Mouse (Mus musculus) kidney, adult 2 months (tissue): Measurements from ENCODE around the gene Clec4n.

ENCODE experiments used
- CTCF ChIP-seq: fragments of 200-500 bp; conservative IDR thresholded peaks from 2 replicates; pipeline ENCODE4 v1.5.1; 2011; ENCODE audit warnings: low read depth, mild to moderate bottlenecking, control low read depth, low read length, moderate library complexity, mixed read lengths; ENCODE audit not compliant: insufficient read depth, insufficient read length
- POLR2A ChIP-seq: fragments of 200-500 bp; IDR thresholded peaks from one replicate; pipeline ENCODE4 v1.6.1; 2011; ENCODE audit warnings: low read depth, low read length, control low read depth

DNA sequence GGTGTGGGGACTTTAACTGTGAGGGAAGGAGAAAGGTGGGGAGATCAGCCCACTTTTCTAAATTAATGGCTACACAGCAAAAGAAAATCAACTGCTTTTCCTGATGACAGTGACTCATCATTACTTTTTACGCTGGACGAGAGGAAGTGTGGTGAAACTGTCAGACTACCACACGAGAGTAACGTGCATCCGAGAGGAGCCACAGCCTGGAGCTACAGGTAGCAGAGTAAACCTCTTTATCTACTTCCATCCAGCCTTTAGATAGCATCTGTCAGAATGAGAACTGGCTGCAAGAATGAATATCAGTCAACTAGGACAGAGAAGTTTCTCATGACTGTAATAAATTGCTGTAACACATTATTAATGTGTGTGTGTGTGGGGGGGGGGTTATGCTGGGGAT lies 37.3 kb downstream of the Clec4n start:
- no peak for TF ChIP-seq CTCF
- TF ChIP-seq POLR2A, result no peak
